Mouse (Mus musculus) heart, embryonic 16.5 days (tissue): Measurements from ENCODE around the gene Elovl6. TPM values are rescaled to one million over a fixed set of nuclear protein-coding genes. Genes with fewer than 3 reads are reported as not detected.

Experiments
- ATAC-seq: fragments of 200-750 bp; cut with Nextera tagmentation; replicated peaks from 2 replicates; pipeline ENCODE4 v1.8.0; 2017; ENCODE audit warnings: moderate number of reproducible peaks; ENCODE audit not compliant: insufficient read depth, low FRiP score; ENCODE audit errors: extremely low read depth
- H3K27ac ChIP-seq: fragments of 300-500 bp; sonication (generic); 2 replicates; pipeline ENCODE4 v1.5.1; 2014; ENCODE audit warnings: mild to moderate bottlenecking, low read length, control low read depth, moderate library complexity
- H3K27me3 ChIP-seq: fragments of 300-500 bp; sonication (generic); 2 replicates; pipeline ENCODE4 v1.6.1; 2014; ENCODE audit warnings: low read length, mixed read lengths; ENCODE audit not compliant: control insufficient read depth, insufficient read depth
- H3K36me3 ChIP-seq: fragments of 300-500 bp; sonication (generic); 2 replicates; pipeline ENCODE4 v1.6.1; 2014; ENCODE audit not compliant: control insufficient read depth, insufficient read depth
- H3K4me1 ChIP-seq: fragments of 300-500 bp; sonication (generic); 2 replicates; pipeline ENCODE4 v1.6.1; 2014; ENCODE audit warnings: low read length, mixed read lengths; ENCODE audit not compliant: control insufficient read depth, insufficient read depth
- H3K4me2 ChIP-seq: fragments of 300-500 bp; sonication (generic); 2 replicates; pipeline ENCODE4 v1.6.1; 2014; ENCODE audit warnings: low read depth, mild to moderate bottlenecking, control low read depth, low read length
- H3K4me3 ChIP-seq: fragments of 300-500 bp; sonication (generic); 2 replicates; pipeline ENCODE4 v1.5.1; 2014; ENCODE audit warnings: mild to moderate bottlenecking, control low read depth, low read length
- H3K9ac ChIP-seq: fragments of 300-500 bp; sonication (generic); 2 replicates; pipeline ENCODE4 v1.6.1; 2014; ENCODE audit warnings: low read length, control low read depth
- H3K9me3 ChIP-seq: fragments of 300-500 bp; sonication (generic); replicated peaks from 2 replicates; pipeline ENCODE4 v1.6.1; 2016; ENCODE audit warnings: low read length; ENCODE audit not compliant: control insufficient read depth
- WGBS: fragments of 180-500 bp; shearing (Covaris S2); extraction: QIAGEN DNeasy Blood & Tissue Kit; methylation state at CpG from one replicate; pipeline ENCODE4 v1.1.7; 2014; 5-methylcytosine and 5-hydroxymethylcytosine counted together
- polyA plus RNA-seq: library from polyadenylated mRNA; unstranded; fragments of >200 nt; fragmentation: Nextera tagmentation; extraction: Ambion mirVana; gene quantifications from 2 replicates; pipeline ENCODE4 v1.2.1, GENCODE M21; 2015

Gene Elovl6
- polyA plus RNA-seq, 1 experiment from 2014 or later = 10.2 TPM

- Histone ChIP-seq H3K4me3 (no peak overlapping the region), H3K36me3 (no peaks in the 10 kb centered on the region), H3K9me3 (no peaks in the 10 kb centered on the region), H3K9ac (no peak overlapping the region), H3K27me3 (no peaks in the 10 kb centered on the region), H3K4me1 (no peaks in the 10 kb centered on the region), H3K4me2 (no peak overlapping the region), H3K27ac (no peak overlapping the region)
- WGBS = 61% methylated on average over 4 of the region's 4 CpGs
- ATAC-seq = no peak
Measured at GRCm38 (mm10) chr3:129656540-129656939, 124.4 kb downstream of the Elovl6 start.

- no peaks in the 10 kb centered on the region for H3K9me3 ChIP-seq
- H3K4me3 ChIP-seq = no peak overlapping the region
- no peaks in the 10 kb centered on the region for H3K4me1 ChIP-seq
- H3K27me3 ChIP-seq = no peaks in the 10 kb centered on the region
- no peak overlapping the region for H3K27ac ChIP-seq
- H3K9ac ChIP-seq = no peak overlapping the region
- no peak overlapping the region for H3K4me2 ChIP-seq
- 85% methylated on average over 9 of the region's 9 CpGs for WGBS
- no peaks in the 10 kb centered on the region for H3K36me3 ChIP-seq
- ATAC-seq = no peak
Measured at GRCm38 (mm10) chr3:129657222-129657621, 125.1 kb downstream of the Elovl6 start.

- H3K36me3 ChIP-seq = no peaks in the 10 kb centered on the region
- H3K9me3 ChIP-seq = no peaks in the 10 kb centered on the region
- H3K9ac ChIP-seq = no peak overlapping the region
- no peaks in the 10 kb centered on the region for H3K27me3 ChIP-seq
- ATAC-seq = no peak
- no peak overlapping the region for H3K27ac ChIP-seq
- H3K4me2 ChIP-seq = no peak overlapping the region
- 79% methylated on average over 11 of the region's 11 CpGs for WGBS
- no peak overlapping the region for H3K4me3 ChIP-seq
- no peaks in the 10 kb centered on the region for H3K4me1 ChIP-seq
Measured at GRCm38 (mm10) chr3:129657775-129658174, 125.6 kb downstream of the Elovl6 start.

GRCm38 (mm10) chr3:129658776-129659175 lies 126.6 kb downstream of the Elovl6 start:
- no peaks in the 10 kb centered on the region for H3K4me1 ChIP-seq
- 79% methylated on average over 7 of the region's 7 CpGs for WGBS

GRCm38 (mm10) chr3:129663906-129664305 lies 131.8 kb downstream of the Elovl6 start:
- 73% methylated on average over 2 of the region's 2 CpGs for WGBS
- Histone ChIP-seq H3K36me3 (no peaks in the 10 kb centered on the region), H3K9ac (no peak overlapping the region), H3K4me2 (no peak overlapping the region), H3K27ac (no peak overlapping the region), H3K4me1 (no peaks in the 10 kb centered on the region), H3K9me3 (peaks cover 7% of the 10 kb centered on the region), H3K27me3 (no peaks in the 10 kb centered on the region), H3K4me3 (no peak overlapping the region)
- ATAC-seq = no peak

More at GRCm38 (mm10) chr3:129658776-129659175, 126.6 kb downstream of the Elovl6 start:
- Histone ChIP-seq H3K27me3 (no peaks in the 10 kb centered on the region), H3K27ac (no peak overlapping the region), H3K4me2 (no peak overlapping the region), H3K9me3 (peaks cover 4% of the 10 kb centered on the region), H3K9ac (no peak overlapping the region), H3K4me3 (no peak overlapping the region), H3K36me3 (no peaks in the 10 kb centered on the region)
- no peak for ATAC-seq

- ATAC-seq = no peak
- H3K36me3 ChIP-seq = no peaks in the 10 kb centered on the region
- H3K4me3 ChIP-seq = no peak overlapping the region
- no peaks in the 10 kb centered on the region for H3K4me1 ChIP-seq
- no peak overlapping the region for H3K4me2 ChIP-seq
- no peak overlapping the region for H3K27ac ChIP-seq
- no peak overlapping the region for H3K9ac ChIP-seq
- no peaks in the 10 kb centered on the region for H3K27me3 ChIP-seq
- WGBS = 86% methylated on average over 7 of the region's 7 CpGs
- H3K9me3 ChIP-seq = no peaks in the 10 kb centered on the region
Measured at GRCm38 (mm10) chr3:129675923-129676322, 143.8 kb downstream of the Elovl6 start.

GRCm38 (mm10) chr3:129680258-129680657 lies 148.1 kb downstream of the Elovl6 start:
- H3K27ac ChIP-seq = no peak overlapping the region
- no peaks in the 10 kb centered on the region for H3K4me1 ChIP-seq
- no peaks in the 10 kb centered on the region for H3K27me3 ChIP-seq
- H3K36me3 ChIP-seq = no peaks in the 10 kb centered on the region
- H3K9me3 ChIP-seq = 0 out of 2 replicates have a peak, but pooled peaks cover 2% of the 10 kb centered on the region
- ATAC-seq = no peak; the same call in 1 of the 2 replicates
- WGBS = 47% methylated on average over 5 of the region's 5 CpGs
- no peak overlapping the region for H3K4me3 ChIP-seq
- H3K9ac ChIP-seq = no peak overlapping the region
- H3K4me2 ChIP-seq = no peak overlapping the region

- H3K4me3 ChIP-seq = no peak overlapping the region
- ATAC-seq = no peak
- no peaks in the 10 kb centered on the region for H3K4me1 ChIP-seq
- H3K9me3 ChIP-seq = 0 out of 2 replicates have a peak, but pooled peaks cover 2% of the 10 kb centered on the region
- no peak overlapping the region for H3K27ac ChIP-seq
- H3K4me2 ChIP-seq = no peak overlapping the region
- no peaks in the 10 kb centered on the region for H3K27me3 ChIP-seq
- no peak overlapping the region for H3K9ac ChIP-seq
- H3K36me3 ChIP-seq = no peaks in the 10 kb centered on the region
- WGBS = 48% methylated on average over 4 of the region's 4 CpGs
Measured at GRCm38 (mm10) chr3:129681841-129682240, 149.7 kb downstream of the Elovl6 start.

GRCm38 (mm10) chr3:129682389-129682788 lies 150.2 kb downstream of the Elovl6 start:
- Histone ChIP-seq H3K4me1 (no peaks in the 10 kb centered on the region), H3K27ac (no peak overlapping the region), H3K9ac (no peak overlapping the region), H3K36me3 (no peaks in the 10 kb centered on the region), H3K4me2 (no peak overlapping the region), H3K9me3 (0 out of 2 replicates have a peak, but pooled peaks cover 2% of the 10 kb centered on the region), H3K27me3 (no peaks in the 10 kb centered on the region), H3K4me3 (no peak overlapping the region)
- 60% methylated on average over 10 of the region's 10 CpGs for WGBS
- no peak for ATAC-seq
